Mouse (Mus musculus): ENCODE measurements around the gene Neu2. TPM values are rescaled to one million over a fixed set of nuclear protein-coding genes. Genes with fewer than 3 reads are reported as not detected.

The Neu2 gene
- total and polyA plus RNA-seq, 3 experiments, result 0.38 TPM; not detected in 2

- H3K27me3 ChIP-seq (ENCODE audit: insufficient read depth, low read length), result peaks cover 32% of the 10 kb centered on the region
- no peaks in the 10 kb centered on the region for H3K36me3 ChIP-seq (replicated peaks)
- no peak for DNase-seq (ENCODE audit: low spot score)
- no peak for ATAC-seq (ENCODE audit: extremely low read depth, insufficient number of reproducible peaks, low FRiP score, poor library complexity, severe bottlenecking)
- no peaks in the 10 kb centered on the region for H3K9me3 ChIP-seq (replicated peaks)
- TF ChIP-seq TAL1 (conservative IDR thresholded peaks at IDR 0.05; ENCODE audit: low read depth, low read length), result no peak
- TF ChIP-seq CTCF (IDR thresholded peaks at IDR 0.05; ENCODE audit: low read depth, low read length), result no peak
- no peak for TF ChIP-seq POLR2AphosphoS5 (IDR thresholded peaks at IDR 0.05; ENCODE audit: insufficient replicate concordance, low read depth, low read length)
- TF ChIP-seq GATA1 (IDR thresholded peaks at IDR 0.05; ENCODE audit: borderline replicate concordance, low read length), result no peak
- TF ChIP-seq GATA2 (IDR thresholded peaks at IDR 0.05; ENCODE audit: borderline replicate concordance, low read depth, low read length), result no peak
- no peak overlapping the region for H3K4me3 ChIP-seq (ENCODE audit: low read depth, low read length)
- no peaks in the 10 kb centered on the region for H3K4me1 ChIP-seq (ENCODE audit: insufficient read depth, low read depth, low read length)
Observed at GRCm38 (mm10) chr1:87525041-87525440, 15.4 kb downstream of the Neu2 start.

DNA sequence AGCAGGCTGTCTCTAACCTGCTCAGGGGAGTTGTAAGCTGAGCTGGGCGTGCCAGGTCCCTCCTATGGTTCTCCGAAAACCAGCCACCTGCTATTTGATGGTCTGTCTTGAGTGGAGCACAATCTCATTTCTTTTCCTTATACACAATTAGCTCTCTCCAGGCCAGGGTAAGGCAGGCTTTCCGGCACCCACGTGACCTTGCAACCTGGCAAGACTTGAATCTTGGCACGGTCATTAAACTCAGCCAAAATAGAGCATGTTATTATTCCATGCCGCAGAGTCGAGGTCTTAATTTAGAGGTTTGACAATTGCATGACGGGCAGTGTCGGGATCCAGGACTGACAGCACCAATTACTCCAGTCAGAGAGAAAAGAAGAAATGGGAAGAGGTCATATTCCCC, 17.5 kb downstream of the Neu2 start:
- TF ChIP-seq CTCF (IDR thresholded peaks at IDR 0.05; ENCODE audit: low read depth, low read length) (no peak), GATA2 (IDR thresholded peaks at IDR 0.05; ENCODE audit: borderline replicate concordance, low read depth, low read length) (no peak), GATA1 (IDR thresholded peaks at IDR 0.05; ENCODE audit: borderline replicate concordance, low read length) (no peak), TAL1 (conservative IDR thresholded peaks at IDR 0.05; ENCODE audit: low read depth, low read length) (no peak), POLR2AphosphoS5 (IDR thresholded peaks at IDR 0.05; ENCODE audit: insufficient replicate concordance, low read depth, low read length) (no peak)
- DNase-seq (ENCODE audit: low spot score), result no peak
- ATAC-seq (ENCODE audit: extremely low read depth, insufficient number of reproducible peaks, low FRiP score, poor library complexity, severe bottlenecking), result no peak
- Histone ChIP-seq H3K27me3 (ENCODE audit: insufficient read depth, low read length) (peaks cover 33% of the 10 kb centered on the region), H3K4me1 (ENCODE audit: insufficient read depth, low read depth, low read length) (no peaks in the 10 kb centered on the region), H3K4me3 (ENCODE audit: low read depth, low read length) (no peak overlapping the region), H3K9me3 (replicated peaks) (no peaks in the 10 kb centered on the region), H3K36me3 (replicated peaks) (no peaks in the 10 kb centered on the region)

- H3K4me1 ChIP-seq (ENCODE audit: insufficient read depth, low read depth, low read length), result no peaks in the 10 kb centered on the region
- ATAC-seq (ENCODE audit: extremely low read depth, insufficient number of reproducible peaks, low FRiP score, poor library complexity, severe bottlenecking) (no peak), DNase-seq (ENCODE audit: low spot score) (no peak)
Observed at GRCm38 (mm10) chr1:87532346-87532745, 22.7 kb downstream of the Neu2 start.

GRCm38 (mm10) chr1:87534118-87534517, 24.4 kb downstream of the Neu2 start:
- no peaks in the 10 kb centered on the region for H3K9me3 ChIP-seq (replicated peaks)
- TF ChIP-seq CTCF (IDR thresholded peaks at IDR 0.05; ENCODE audit: low read depth, low read length) (no peak), POLR2AphosphoS5 (IDR thresholded peaks at IDR 0.05; ENCODE audit: insufficient replicate concordance, low read depth, low read length) (no peak), GATA2 (IDR thresholded peaks at IDR 0.05; ENCODE audit: borderline replicate concordance, low read depth, low read length) (no peak), TAL1 (conservative IDR thresholded peaks at IDR 0.05; ENCODE audit: low read depth, low read length) (no peak), GATA1 (IDR thresholded peaks at IDR 0.05; ENCODE audit: borderline replicate concordance, low read length) (no peak)
- H3K4me1 ChIP-seq (ENCODE audit: insufficient read depth, low read depth, low read length), result no peaks in the 10 kb centered on the region
- no peak overlapping the region for H3K4me3 ChIP-seq (ENCODE audit: low read depth, low read length)
- H3K36me3 ChIP-seq (replicated peaks), result no peaks in the 10 kb centered on the region
- H3K27me3 ChIP-seq (ENCODE audit: insufficient read depth, low read length), result peaks cover 25% of the 10 kb centered on the region
- ATAC-seq (ENCODE audit: extremely low read depth, insufficient number of reproducible peaks, low FRiP score, poor library complexity, severe bottlenecking), result no peak
- no peak for DNase-seq (ENCODE audit: low spot score)

More at GRCm38 (mm10) chr1:87532346-87532745, 22.7 kb downstream of the Neu2 start:
- Histone ChIP-seq H3K36me3 (replicated peaks) (no peaks in the 10 kb centered on the region), H3K27me3 (ENCODE audit: insufficient read depth, low read length) (peaks cover 26% of the 10 kb centered on the region), H3K9me3 (replicated peaks) (no peaks in the 10 kb centered on the region), H3K4me3 (ENCODE audit: low read depth, low read length) (no peak overlapping the region)
- no peak for TF ChIP-seq GATA2 (IDR thresholded peaks at IDR 0.05; ENCODE audit: borderline replicate concordance, low read depth, low read length)
- TF ChIP-seq POLR2AphosphoS5 (IDR thresholded peaks at IDR 0.05; ENCODE audit: insufficient replicate concordance, low read depth, low read length), result no peak
- TF ChIP-seq TAL1 (conservative IDR thresholded peaks at IDR 0.05; ENCODE audit: low read depth, low read length), result no peak
- no peak for TF ChIP-seq GATA1 (IDR thresholded peaks at IDR 0.05; ENCODE audit: borderline replicate concordance, low read length)
- TF ChIP-seq CTCF (IDR thresholded peaks at IDR 0.05; ENCODE audit: low read depth, low read length), result no peak

GRCm38 (mm10) chr1:87537008-87537407, 27.3 kb downstream of the Neu2 start:
- no peaks in the 10 kb centered on the region for H3K4me1 ChIP-seq (ENCODE audit: insufficient read depth, low read depth, low read length)
- no peaks in the 10 kb centered on the region for H3K9me3 ChIP-seq (replicated peaks)
- ATAC-seq (ENCODE audit: extremely low read depth, insufficient number of reproducible peaks, low FRiP score, poor library complexity, severe bottlenecking) (no peak), DNase-seq (ENCODE audit: low spot score) (no peak)
- H3K4me3 ChIP-seq (ENCODE audit: low read depth, low read length), result no peak overlapping the region
- H3K36me3 ChIP-seq (replicated peaks), result no peaks in the 10 kb centered on the region
- H3K27me3 ChIP-seq (ENCODE audit: insufficient read depth, low read length), result peaks cover 26% of the 10 kb centered on the region
- TF ChIP-seq CTCF (IDR thresholded peaks at IDR 0.05; ENCODE audit: low read depth, low read length), result no peak
- no peak for TF ChIP-seq GATA2 (IDR thresholded peaks at IDR 0.05; ENCODE audit: borderline replicate concordance, low read depth, low read length)
- no peak for TF ChIP-seq TAL1 (conservative IDR thresholded peaks at IDR 0.05; ENCODE audit: low read depth, low read length)

- TF ChIP-seq TAL1 (conservative IDR thresholded peaks at IDR 0.05; ENCODE audit: low read depth, low read length) (no peak), CTCF (IDR thresholded peaks at IDR 0.05; ENCODE audit: low read depth, low read length) (no peak), POLR2AphosphoS5 (IDR thresholded peaks at IDR 0.05; ENCODE audit: insufficient replicate concordance, low read depth, low read length) (no peak), GATA1 (IDR thresholded peaks at IDR 0.05; ENCODE audit: borderline replicate concordance, low read length) (no peak), GATA2 (IDR thresholded peaks at IDR 0.05; ENCODE audit: borderline replicate concordance, low read depth, low read length) (no peak)
- H3K4me1 ChIP-seq (ENCODE audit: insufficient read depth, low read depth, low read length), result no peaks in the 10 kb centered on the region
- ATAC-seq (ENCODE audit: extremely low read depth, insufficient number of reproducible peaks, low FRiP score, poor library complexity, severe bottlenecking), result 0 out of 2 replicates have a peak, but pooled peaks have one; percentile 34
- H3K9me3 ChIP-seq (replicated peaks), result no peaks in the 10 kb centered on the region
- H3K4me3 ChIP-seq (ENCODE audit: low read depth, low read length), result no peak overlapping the region
- no peaks in the 10 kb centered on the region for H3K36me3 ChIP-seq (replicated peaks)
- H3K27me3 ChIP-seq (ENCODE audit: insufficient read depth, low read length), result peaks cover 20% of the 10 kb centered on the region
- peak; percentile 25 for DNase-seq (ENCODE audit: low spot score)
Observed at GRCm38 (mm10) chr1:87541614-87542013, 31.9 kb downstream of the Neu2 start.
